Mouse (Mus musculus) embryonic fibroblast, embryonic 13.5 days (primary cell): ENCODE results near the gene Atg16l2. TPM values are rescaled to one million over a fixed set of nuclear protein-coding genes. Genes with fewer than 3 reads are reported as not detected.

Experiments used
- H3K27ac ChIP-seq: 2 replicates; pipeline ENCODE4 v1.5.1; 2012; ENCODE audit warnings: low read length, control low read depth, inconsistent platforms; ENCODE audit not compliant: insufficient read depth
- H3K4me1 ChIP-seq: 2 replicates; pipeline ENCODE4 v1.6.1; 2011; ENCODE audit warnings: low read length; ENCODE audit not compliant: control insufficient read depth, insufficient read depth
- H3K4me3 ChIP-seq: 2 replicates; pipeline ENCODE4 v1.5.1; 2011; ENCODE audit warnings: mild to moderate bottlenecking, control low read depth, low read length; ENCODE audit not compliant: insufficient read depth
- CTCF ChIP-seq: IDR thresholded peaks from 2 replicates; pipeline ENCODE4 v1.5.1; 2011; ENCODE audit warnings: mild to moderate bottlenecking, control low read depth, low read length, moderate library complexity, borderline replicate concordance; ENCODE audit not compliant: insufficient read depth
- POLR2A ChIP-seq: IDR thresholded peaks from 2 replicates; pipeline ENCODE4 v1.6.1; 2011; ENCODE audit warnings: low read depth, mild to moderate bottlenecking, control low read depth, low read length, moderate library complexity
- polyA plus RNA-seq: library from polyadenylated mRNA; stranded (reverse); fragments of >200 nt; gene quantifications from 2 replicates; pipeline ENCODE4 v1.2.4, GENCODE M21; 2011; ENCODE audit warnings: low read depth; ENCODE audit not compliant: missing spikeins, insufficient read length

Atg16l2 gene
- polyA plus RNA-seq, 1 experiment: 16.3 TPM

- 0 out of 2 replicates have a peak, but pooled peaks cover 5% of the 10 kb centered on the region for H3K4me1 ChIP-seq
- TF ChIP-seq POLR2A (no peak), CTCF (no peak)
- no peak overlapping the region for H3K4me3 ChIP-seq
- no peak overlapping the region for H3K27ac ChIP-seq
These were observed 15.2 kb downstream of the Atg16l2 start for GRCm38 (mm10) chr7:101286891-101287290.

DNA sequence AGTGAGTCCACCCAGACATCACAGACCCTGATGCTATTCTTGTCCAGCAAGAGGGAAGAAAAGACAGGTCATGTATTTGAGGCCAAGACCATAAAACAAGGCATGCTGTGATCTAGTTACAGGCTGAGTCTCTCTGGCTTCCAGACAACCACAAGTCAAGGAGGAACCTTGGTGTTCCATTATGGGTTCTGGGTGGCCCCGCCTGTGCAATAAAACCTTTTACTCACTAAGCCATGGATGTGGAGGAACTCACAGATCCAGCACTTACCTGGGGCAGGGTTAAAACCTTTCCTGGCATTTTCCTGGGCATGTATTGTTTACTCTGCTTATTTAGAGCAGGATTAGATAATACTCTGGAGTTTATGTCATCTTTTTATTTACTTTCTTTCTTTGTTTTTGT is 17.5 kb downstream of the Atg16l2 start:
- H3K4me1 ChIP-seq: 0 out of 2 replicates have a peak, but pooled peaks cover 5% of the 10 kb centered on the region
- no peak overlapping the region for H3K4me3 ChIP-seq
- no peak for TF ChIP-seq CTCF
- no peak for TF ChIP-seq POLR2A
- no peak overlapping the region for H3K27ac ChIP-seq

DNA sequence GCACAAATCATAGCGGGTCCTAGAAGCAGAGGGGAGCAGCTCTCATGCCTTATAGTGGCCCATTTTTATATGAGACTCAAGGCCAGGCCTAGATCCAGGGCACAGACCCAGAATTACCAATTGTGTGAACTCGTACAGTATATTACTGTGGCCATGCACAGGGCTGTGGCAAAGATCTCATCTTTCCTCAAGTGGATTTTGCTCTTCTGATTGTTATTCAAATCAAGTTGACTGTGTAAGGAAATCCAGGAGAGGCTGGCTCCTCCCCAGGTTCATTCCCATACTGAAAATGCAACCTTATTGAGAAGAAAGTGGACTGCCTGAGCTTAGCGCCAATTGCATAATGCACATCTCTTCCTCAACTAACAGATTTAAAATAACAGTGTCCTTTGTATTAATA is 19.3 kb downstream of the Atg16l2 start:
- no peak overlapping the region for H3K27ac ChIP-seq
- no peak overlapping the region for H3K4me3 ChIP-seq
- H3K4me1 ChIP-seq: 0 out of 2 replicates have a peak, but pooled peaks cover 5% of the 10 kb centered on the region
- TF ChIP-seq CTCF (no peak), POLR2A (no peak)

- no peak for TF ChIP-seq CTCF
- no peak for TF ChIP-seq POLR2A
- no peak overlapping the region for H3K4me3 ChIP-seq
- H3K4me1 ChIP-seq: no peaks in the 10 kb centered on the region
- H3K27ac ChIP-seq: no peak overlapping the region
These were observed 29.4 kb downstream of the Atg16l2 start for GRCm38 (mm10) chr7:101272466-101273160.

- TF ChIP-seq POLR2A (no peak), CTCF (no peak)
These were observed 30.4 kb downstream of the Atg16l2 start for GRCm38 (mm10) chr7:101271602-101272001.

GRCm38 (mm10) chr7:101267457-101268259 is 34.4 kb downstream of the Atg16l2 start:
- TF ChIP-seq POLR2A (no peak), CTCF (no peak)
- Histone ChIP-seq H3K4me1 (peaks cover 2% of the 10 kb centered on the region; the same call in 1 of the 2 replicates), H3K27ac (peak overlapping the region; percentile 88), H3K4me3 (no peak overlapping the region)

More at GRCm38 (mm10) chr7:101271602-101272001, 30.4 kb downstream of the Atg16l2 start:
- no peak overlapping the region for H3K27ac ChIP-seq
- H3K4me3 ChIP-seq: no peak overlapping the region
- H3K4me1 ChIP-seq: peaks cover 2% of the 10 kb centered on the region; the same call in 1 of the 2 replicates

- Histone ChIP-seq H3K27ac (peak overlapping the region; percentile 21; the same call in 1 of the 2 replicates), H3K4me1 (peaks cover 2% of the 10 kb centered on the region; the same call in 1 of the 2 replicates), H3K4me3 (no peak overlapping the region)
- TF ChIP-seq CTCF (no peak), POLR2A (no peak)
These were observed 38.5 kb downstream of the Atg16l2 start for GRCm38 (mm10) chr7:101263511-101263910.

GRCm38 (mm10) chr7:101261941-101262546 is 40.0 kb downstream of the Atg16l2 start:
- TF ChIP-seq POLR2A (no peak), CTCF (no peak)
- Histone ChIP-seq H3K27ac (peak overlapping the region; percentile 40), H3K4me3 (no peak overlapping the region), H3K4me1 (peaks cover 2% of the 10 kb centered on the region; the same call in 1 of the 2 replicates)

GRCm38 (mm10) chr7:101258482-101258881 is 43.6 kb downstream of the Atg16l2 start:
- no peak for TF ChIP-seq POLR2A
- TF ChIP-seq CTCF: no peak

More at GRCm38 (mm10) chr7:101258482-101258881, 43.6 kb downstream of the Atg16l2 start:
- Histone ChIP-seq H3K27ac (no peak overlapping the region), H3K4me1 (no peaks in the 10 kb centered on the region; the same call in 1 of the 2 replicates), H3K4me3 (no peak overlapping the region)
